Mouse (Mus musculus) embryonic facial prominence, embryonic 10.5 days (tissue): ENCODE results near the gene Gm21762. TPM values are rescaled to one million over a fixed set of nuclear protein-coding genes. Genes with fewer than 3 reads are reported as not detected.
"Not testable (repeated sequence)": the region's sequence is repeated elsewhere in the genome, so short reads cannot be mapped to it uniquely, and the experiment has no call there.

Experiments used
- DNase-seq: peaks from one replicate; pipeline ENCODE4 v3.0.0-alpha.2; 2017; ENCODE audit warnings: low spot score
- H3K27ac ChIP-seq: fragments of 300-500 bp; sonication (generic); replicated peaks from 2 replicates; pipeline ENCODE4 v1.5.1; 2016; ENCODE audit warnings: mild to moderate bottlenecking
- H3K27me3 ChIP-seq: fragments of 300-500 bp; sonication (generic); replicated peaks from 2 replicates; pipeline ENCODE4 v1.6.1; 2016; ENCODE audit warnings: low read depth, mild to moderate bottlenecking; ENCODE audit not compliant: poor library complexity, severe bottlenecking
- H3K36me3 ChIP-seq: fragments of 300-500 bp; sonication (generic); replicated peaks from 2 replicates; pipeline ENCODE4 v1.6.1; 2016; ENCODE audit warnings: mild to moderate bottlenecking, moderate library complexity
- H3K4me1 ChIP-seq: fragments of 300-500 bp; sonication (generic); 2 replicates; pipeline ENCODE4 v1.6.1; 2016
- H3K4me3 ChIP-seq: fragments of 300-500 bp; sonication (generic); 2 replicates; pipeline ENCODE4 v1.5.1; 2016; ENCODE audit warnings: mild to moderate bottlenecking, moderate library complexity
- H3K9me3 ChIP-seq: fragments of 300-500 bp; sonication (generic); 2 replicates; pipeline ENCODE4 v1.6.1; 2016; ENCODE audit warnings: mild to moderate bottlenecking
- WGBS: fragments of 180-500 bp; shearing (Covaris S2); methylation state at CpG from one replicate; pipeline ENCODE4 v1.1.7; 2016; 5-methylcytosine and 5-hydroxymethylcytosine counted together
- polyA plus RNA-seq: library from polyadenylated mRNA; unstranded; fragments of >200 nt; fragmentation: Nextera tagmentation; extraction: Ambion mirVana; gene quantifications from 2 replicates; pipeline ENCODE4 v1.2.1, GENCODE M21; 2016

Gene Gm21762
- not detected in 2 replicates for polyA plus RNA-seq

- not testable (repeated sequence) for H3K27me3 ChIP-seq, DNase-seq, H3K4me1 ChIP-seq, H3K4me3 ChIP-seq, H3K27ac ChIP-seq, H3K9me3 ChIP-seq, H3K36me3 ChIP-seq
- no CpG with 5 or more reads among the region's 2 CpGs for WGBS
Measured at GRCm38 (mm10) chr13:120215847-120216246, at the start of gene Gm21762. Gene Gm21762, minus strand, starts transcription at chr13:120215947.

DNA sequence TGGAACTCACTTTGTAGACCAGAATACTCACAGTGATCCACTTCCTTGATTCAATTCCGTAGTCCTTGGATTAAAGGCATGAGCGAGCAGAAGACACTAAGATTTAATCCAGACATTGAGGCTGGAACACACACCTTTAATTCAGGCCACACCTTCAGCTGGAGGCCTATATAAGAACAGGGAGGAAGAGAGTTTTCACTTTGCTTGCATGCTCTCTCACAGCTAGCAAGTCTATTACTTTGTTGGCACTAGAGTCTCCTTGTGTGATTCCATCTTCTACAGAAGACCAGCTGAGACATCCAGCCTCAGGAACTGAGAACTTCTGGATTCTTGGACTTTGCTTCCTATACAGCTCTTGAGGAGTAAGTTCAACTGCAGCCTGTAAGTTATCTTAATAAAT lies 47.1 kb upstream of the Gm21762 start, which contains the start of gene AF067061:
Gene AF067061 (plus strand): TSS at position 245 of the 400 bp plus-strand sequence.
- not testable (repeated sequence) for DNase-seq, H3K36me3 ChIP-seq, H3K4me3 ChIP-seq, H3K4me1 ChIP-seq, H3K27ac ChIP-seq, H3K27me3 ChIP-seq, H3K9me3 ChIP-seq
- WGBS = 85% methylated on average over 2 of the region's 2 CpGs

DNA sequence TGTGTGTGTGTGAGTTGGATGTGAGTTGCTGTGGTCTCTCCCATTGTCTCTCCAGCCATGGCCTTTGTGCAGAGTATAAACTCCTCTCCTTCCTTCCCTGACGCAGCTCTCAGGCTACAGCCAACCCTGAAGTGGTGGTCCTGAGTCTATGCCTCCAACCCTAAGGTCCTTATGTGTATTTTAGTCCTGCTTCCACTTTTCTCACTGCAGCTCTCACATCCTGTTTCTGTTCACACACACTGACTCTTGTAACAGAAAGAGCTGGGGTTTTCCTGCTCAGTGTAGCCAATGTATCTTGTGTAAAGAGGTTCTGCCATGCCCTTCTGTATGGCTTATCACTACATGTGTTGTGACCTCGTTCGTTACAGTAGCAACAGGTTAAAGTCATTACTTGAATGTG lies 44.0 kb upstream of the Gm21762 start:
- H3K9me3 ChIP-seq, H3K27me3 ChIP-seq, H3K4me1 ChIP-seq, H3K4me3 ChIP-seq, H3K36me3 ChIP-seq, DNase-seq, H3K27ac ChIP-seq: not testable (repeated sequence)
- WGBS = 80% methylated on average over 3 of the region's 3 CpGs

- H3K36me3 ChIP-seq, H3K27ac ChIP-seq, H3K4me1 ChIP-seq, H3K27me3 ChIP-seq, H3K4me3 ChIP-seq, H3K9me3 ChIP-seq, DNase-seq: not testable (repeated sequence)
- WGBS = 88% methylated on average over 3 of the region's 3 CpGs
Measured at GRCm38 (mm10) chr13:120258817-120259658, 43.3 kb upstream of the Gm21762 start.

- H3K4me1 ChIP-seq, H3K36me3 ChIP-seq, H3K9me3 ChIP-seq, DNase-seq, H3K27ac ChIP-seq, H3K4me3 ChIP-seq, H3K27me3 ChIP-seq: not testable (repeated sequence)
- 79% methylated on average over 2 of the region's 3 CpGs for WGBS
Measured at GRCm38 (mm10) chr13:120251208-120251924, 35.6 kb upstream of the Gm21762 start.

GRCm38 (mm10) chr13:120238811-120239210 lies 23.1 kb upstream of the Gm21762 start, which contains the start of gene Gm21731:
Gene Gm21731, plus strand, starts transcription at chr13:120239111.
- H3K36me3 ChIP-seq, H3K27me3 ChIP-seq, DNase-seq, H3K4me1 ChIP-seq, H3K27ac ChIP-seq, H3K9me3 ChIP-seq, H3K4me3 ChIP-seq: not testable (repeated sequence)

DNA sequence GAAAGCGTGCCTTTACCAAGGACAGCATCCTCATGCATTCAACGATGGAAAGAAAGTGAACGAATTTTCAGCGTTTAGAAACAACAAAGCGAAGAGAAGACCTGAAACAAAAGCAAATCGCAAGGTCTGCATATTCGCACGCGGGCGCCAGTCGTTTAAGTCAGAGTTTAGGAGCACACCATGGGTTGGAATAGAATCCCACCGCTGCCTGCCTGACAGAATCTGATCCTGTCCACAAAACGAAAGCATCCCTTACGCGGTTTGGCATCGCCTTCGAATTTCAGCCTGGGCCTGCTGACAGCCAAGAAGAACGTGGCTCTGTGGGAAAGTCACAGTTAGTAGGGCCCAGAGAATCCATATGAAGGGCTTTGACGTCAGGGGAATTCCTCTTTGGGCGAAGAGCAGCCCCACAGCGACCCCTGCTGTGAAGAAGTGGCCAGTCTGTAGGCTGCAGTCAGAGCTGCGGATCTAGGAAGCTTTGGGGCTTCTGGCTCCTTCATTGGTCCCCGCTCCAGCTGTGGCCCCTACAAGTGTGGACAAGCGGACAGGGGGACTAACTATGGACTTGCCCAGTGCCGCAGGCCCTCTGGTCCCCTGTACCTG lies 16.8 kb upstream of the Gm21762 start:
- 74% methylated on average over 13 of the region's 25 CpGs for WGBS
- not testable (repeated sequence) for DNase-seq, H3K4me1 ChIP-seq, H3K9me3 ChIP-seq, H3K27me3 ChIP-seq, H3K27ac ChIP-seq, H3K4me3 ChIP-seq, H3K36me3 ChIP-seq

GRCm38 (mm10) chr13:120231798-120232197 lies 16.1 kb upstream of the Gm21762 start:
- H3K27ac ChIP-seq, H3K4me3 ChIP-seq: not testable (repeated sequence)
- 95% methylated on average over 17 of the region's 17 CpGs for WGBS

DNA sequence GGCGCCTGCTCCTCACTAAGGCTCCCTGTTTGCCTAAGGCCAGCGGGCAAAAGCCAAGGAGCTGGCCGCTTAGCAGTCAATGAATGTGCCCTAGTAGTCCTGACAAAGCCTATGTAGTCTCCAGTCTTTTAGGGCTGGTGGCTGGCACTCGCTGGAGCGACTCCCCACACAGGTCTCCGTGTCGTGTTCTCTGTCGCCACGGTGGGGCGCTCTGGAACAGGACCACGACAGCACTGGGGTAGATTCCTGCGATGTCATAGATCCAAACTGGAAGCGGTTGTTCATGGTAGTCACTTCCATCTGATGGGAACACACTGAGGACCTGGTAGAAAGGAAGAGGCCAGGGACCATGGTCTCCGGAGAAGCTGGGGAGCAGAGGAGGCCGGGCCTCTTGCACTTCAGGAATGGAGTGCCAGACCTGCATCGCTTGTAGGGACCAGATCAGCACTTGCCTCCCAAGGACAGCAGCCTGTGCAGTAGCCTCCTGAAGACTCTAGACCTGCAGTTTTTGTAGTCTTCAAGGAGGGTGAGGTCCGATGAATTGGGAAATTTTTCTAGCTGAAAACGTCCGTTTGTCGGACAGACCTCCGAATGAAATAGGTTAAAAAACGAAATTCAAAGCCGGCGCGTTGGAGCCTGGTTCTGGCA lies 7.4 kb upstream of the Gm21762 start:
- H3K4me3 ChIP-seq, H3K36me3 ChIP-seq, DNase-seq, H3K27me3 ChIP-seq, H3K27ac ChIP-seq, H3K4me1 ChIP-seq, H3K9me3 ChIP-seq: not testable (repeated sequence)
- 94% methylated on average over 16 of the region's 25 CpGs for WGBS

More at GRCm38 (mm10) chr13:120231798-120232197, 16.1 kb upstream of the Gm21762 start:
- not testable (repeated sequence) for H3K4me1 ChIP-seq, H3K36me3 ChIP-seq, H3K27me3 ChIP-seq, DNase-seq, H3K9me3 ChIP-seq

GRCm38 (mm10) chr13:120220922-120221321 lies 5.2 kb upstream of the Gm21762 start:
- not testable (repeated sequence) for DNase-seq, H3K27ac ChIP-seq, H3K36me3 ChIP-seq, H3K9me3 ChIP-seq, H3K27me3 ChIP-seq, H3K4me3 ChIP-seq, H3K4me1 ChIP-seq
- 89% methylated on average over 5 of the region's 5 CpGs for WGBS

- WGBS = 92% methylated on average over 7 of the region's 8 CpGs
- H3K27ac ChIP-seq, H3K27me3 ChIP-seq, H3K9me3 ChIP-seq, H3K4me1 ChIP-seq, DNase-seq, H3K36me3 ChIP-seq, H3K4me3 ChIP-seq: not testable (repeated sequence)
Measured at GRCm38 (mm10) chr13:120196189-120196821, 19.4 kb downstream of the Gm21762 start.

DNA sequence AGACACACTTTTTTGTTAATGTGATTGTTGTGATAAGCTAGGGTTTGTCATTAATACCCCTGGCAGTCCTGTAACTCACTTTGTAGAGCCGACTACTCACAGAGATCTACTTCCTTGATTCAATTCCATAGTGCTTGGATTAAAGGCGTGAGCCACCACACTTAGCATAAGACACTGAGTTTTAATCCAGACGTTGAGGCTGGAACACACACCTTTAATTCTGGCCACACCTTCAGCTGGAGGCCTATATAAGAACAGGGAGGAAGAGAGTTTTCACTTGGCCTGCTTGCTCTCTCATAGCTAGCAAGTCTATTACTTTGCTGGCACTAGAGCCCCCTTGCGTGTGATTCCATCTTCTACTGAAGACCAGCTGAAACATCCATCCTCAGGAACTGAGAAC lies 43.6 kb downstream of the Gm21762 start, which contains the start of gene Gm21818:
Gene Gm21818 (plus strand): TSS at position 301 of the 400 bp plus-strand sequence.
- 78% methylated on average over 4 of the region's 4 CpGs for WGBS
- not testable (repeated sequence) for H3K4me1 ChIP-seq, H3K9me3 ChIP-seq, H3K4me3 ChIP-seq, H3K27ac ChIP-seq, H3K27me3 ChIP-seq, H3K36me3 ChIP-seq, DNase-seq
